In the genomic region with DNA sequence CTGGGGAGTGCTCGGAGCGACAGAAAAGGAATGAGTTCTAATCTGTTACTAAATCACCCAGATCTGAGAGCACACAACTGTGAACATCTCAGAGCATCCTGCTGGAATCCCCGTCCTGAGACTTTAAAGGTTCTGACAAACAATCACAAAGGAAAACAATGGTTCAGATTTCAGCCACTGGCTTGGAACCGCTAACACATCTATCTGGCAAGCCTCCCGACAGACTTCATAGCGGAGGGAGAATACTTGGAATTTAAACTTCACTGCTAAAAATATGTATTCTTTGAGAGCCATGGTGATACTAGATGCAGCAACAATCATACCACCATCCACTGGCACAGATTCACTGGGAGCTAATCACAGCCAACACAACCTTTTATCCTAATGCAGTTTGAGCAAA, we compare ENCODE assay signal across 24 mouse cellular contexts.
"Had no signal": no experiment of that assay in that cellular context is flagged by ENCODE, and none has a peak within 500 bp of the region (broad histone marks: within the 10 kb centered on the region; RNA-seq: fewer than 3 reads in every experiment).

No protein-coding gene starts in this region.

- H3K36me3 ChIP-seq: hindbrain, embryonic 10.5 days; hindbrain, embryonic 12.5 days; intestine, embryonic 15.5 days; limb, embryonic 10.5 days; limb, embryonic 12.5 days had no signal

- H3K27me3 ChIP-seq: hindbrain, embryonic 12.5 days; intestine, embryonic 15.5 days; limb, embryonic 12.5 days had no signal

- H3K9me3 ChIP-seq: hindbrain, embryonic 12.5 days; intestine, embryonic 15.5 days; limb, embryonic 10.5 days; limb, embryonic 12.5 days had no signal

- DNase-seq: gastrocnemius, adult 2 months; gastrocnemius, postnatal 10 days; gastrocnemius, postnatal 25 days; heart, adult 2 months; heart, postnatal 14 days; heart, postnatal 36 days; kidney, adult 18-20 months; kidney, adult 8-10 months; kidney, postnatal 25 days; kidney, postnatal 4 days; liver had no signal

- H3K4me3 ChIP-seq: gastrocnemius, adult 2 months; heart, adult 2 months; hindbrain, embryonic 10.5 days; hindbrain, embryonic 12.5 days; intestine, embryonic 15.5 days; layer of hippocampus, adult 2 months; left cerebral cortex, adult 2 months; limb, embryonic 10.5 days; limb, embryonic 12.5 days had no signal

- H3K4me1 ChIP-seq: hindbrain, embryonic 12.5 days; intestine, embryonic 15.5 days; limb, embryonic 12.5 days had no signal

- H3K9ac ChIP-seq: hindbrain, embryonic 12.5 days; hindbrain, embryonic 14.5 days; intestine, embryonic 15.5 days; limb, embryonic 12.5 days had no signal

- ATAC-seq: hindbrain, embryonic 16.5 days; inflammation-experienced regulatory T-cells, adult 6 months; intestine, embryonic 15.5 days; intestine, postnatal 0 days had no signal

- H3K27ac ChIP-seq: gastrocnemius, adult 2 months; heart, adult 2 months; hindbrain, embryonic 10.5 days; hindbrain, embryonic 12.5 days; hindbrain, embryonic 14.5 days; intestine, embryonic 15.5 days; layer of hippocampus, adult 2 months; left cerebral cortex, adult 2 months; limb, embryonic 10.5 days; limb, embryonic 12.5 days had no signal

- H3K4me2 ChIP-seq: heart, embryonic 11.5 days; hindbrain, embryonic 12.5 days; hindbrain, embryonic 14.5 days; intestine, embryonic 15.5 days; limb, embryonic 12.5 days; liver, embryonic 11.5 days had no signal
